Mouse (Mus musculus) lung, postnatal 0 days (tissue): ENCODE measurements around the gene Med4.

Source experiments
- CTCF ChIP-seq: IDR thresholded peaks from 2 replicates; pipeline ENCODE4 v1.5.1; 2016; ENCODE audit warnings: antibody characterized with exemption, mild to moderate bottlenecking
- EP300 ChIP-seq: IDR thresholded peaks from 2 replicates; pipeline ENCODE4 v1.6.1; 2016; ENCODE audit warnings: antibody characterized with exemption, mild to moderate bottlenecking, control low read depth

DNA sequence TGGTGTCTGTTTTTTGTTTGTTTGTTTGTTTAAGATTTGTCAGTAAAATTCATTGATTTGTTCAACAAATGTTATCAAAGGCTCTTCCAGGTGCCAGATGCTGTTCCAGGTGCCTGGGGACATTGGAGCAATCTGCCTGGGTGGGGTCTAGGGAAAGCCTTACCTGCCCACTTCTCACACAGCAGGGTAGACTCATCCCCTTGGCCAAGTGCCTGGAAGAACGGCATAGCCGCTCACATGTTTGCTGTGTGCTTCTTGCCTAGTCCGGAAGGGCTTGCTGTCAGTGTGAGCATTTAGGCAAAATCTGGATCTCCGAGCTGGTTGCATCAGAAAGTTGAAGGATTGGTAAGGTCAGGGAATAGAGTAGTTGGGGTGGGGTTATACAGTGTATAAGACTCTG, 47.6 kb upstream of the Med4 start:
- TF ChIP-seq CTCF (no peak), EP300 (no peak)
